Mouse (Mus musculus) limb, embryonic 14.5 days (tissue): Measurements from ENCODE around the gene Rpl10-ps3. TPM values are rescaled to one million over a fixed set of nuclear protein-coding genes. Genes with fewer than 3 reads are reported as not detected.

ENCODE experiments used
- ATAC-seq: fragments of 200-750 bp; cut with Nextera tagmentation; 2 replicates; pipeline ENCODE4 v1.8.0; 2017; ENCODE audit warnings: low read depth, moderate number of reproducible peaks, moderate TSS enrichment; ENCODE audit not compliant: low FRiP score
- DNase-seq: peaks from one replicate; pipeline ENCODE4 v3.0.0-alpha.2; 2015; ENCODE audit warnings: low spot score
- H3K27ac ChIP-seq: fragments of 300-500 bp; sonication (generic); replicated peaks from 2 replicates; pipeline ENCODE4 v1.5.1; 2014; ENCODE audit warnings: low read depth, mild to moderate bottlenecking, low read length, moderate library complexity, mixed read lengths
- H3K27me3 ChIP-seq: fragments of 300-500 bp; sonication (generic); 2 replicates; pipeline ENCODE4 v1.6.1; 2014; ENCODE audit warnings: low read length, mixed read lengths; ENCODE audit not compliant: control insufficient read depth, insufficient read depth
- H3K36me3 ChIP-seq: fragments of 300-500 bp; sonication (generic); 2 replicates; pipeline ENCODE4 v1.6.1; 2014; ENCODE audit warnings: mild to moderate bottlenecking, low read length, moderate library complexity, mixed read lengths; ENCODE audit not compliant: control insufficient read depth, insufficient read depth
- H3K4me1 ChIP-seq: fragments of 300-500 bp; sonication (generic); 2 replicates; pipeline ENCODE4 v1.6.1; 2014; ENCODE audit warnings: antibody characterized with exemption, low read length, mixed read lengths; ENCODE audit not compliant: control insufficient read depth, insufficient read depth
- H3K4me2 ChIP-seq: fragments of 300-500 bp; sonication (generic); replicated peaks from 2 replicates; pipeline ENCODE4 v1.6.1; 2014; ENCODE audit warnings: low read depth, mild to moderate bottlenecking, low read length, moderate library complexity; ENCODE audit not compliant: severe bottlenecking
- H3K4me3 ChIP-seq: fragments of 300-500 bp; sonication (generic); replicated peaks from 2 replicates; pipeline ENCODE4 v1.5.1; 2014; ENCODE audit warnings: low read length
- H3K9ac ChIP-seq: fragments of 300-500 bp; sonication (generic); 2 replicates; pipeline ENCODE4 v1.6.1; 2014; ENCODE audit warnings: mild to moderate bottlenecking, low read depth, low read length, moderate library complexity; ENCODE audit not compliant: severe bottlenecking
- H3K9me3 ChIP-seq: fragments of 300-500 bp; sonication (generic); 2 replicates; pipeline ENCODE4 v1.6.1; 2016; ENCODE audit warnings: low read length; ENCODE audit not compliant: control insufficient read depth
- POLR2A ChIP-seq: fragments of 200-500 bp; IDR thresholded peaks from 2 replicates; pipeline ENCODE4 v1.8.0; 2012; ENCODE audit warnings: inconsistent platforms, mild to moderate bottlenecking, moderate library complexity, borderline replicate concordance; ENCODE audit not compliant: insufficient read depth, insufficient read length; ENCODE audit errors: extremely low read depth
- WGBS: fragments of 180-500 bp; shearing (Covaris S2); extraction: QIAGEN DNeasy Blood & Tissue Kit; methylation state at CpG from one replicate; pipeline ENCODE4 v1.1.7; 2014; 5-methylcytosine and 5-hydroxymethylcytosine counted together
- polyA plus RNA-seq, 2 experiments: library from polyadenylated mRNA; depleted of rRNA in 1 of 2; stranded (reverse) in 1 of 2; unstranded in 1 of 2; fragments of >200 nt; fragmentation: Nextera tagmentation in 1 of 2; extraction: Ambion mirVana in 1 of 2; gene quantifications; 2 replicates each; pipeline versions ENCODE4 v1.2.1 to v1.2.3; 2012 to 2014

Gene Rpl10-ps3
- polyA plus RNA-seq (2012; rRNA removed) (93.4 and 99.3 TPM in 2 replicates), polyA plus RNA-seq (2014; fragmentation: Nextera tagmentation; extraction: Ambion mirVana) (349 and 385 TPM in 2 replicates)

DNA sequence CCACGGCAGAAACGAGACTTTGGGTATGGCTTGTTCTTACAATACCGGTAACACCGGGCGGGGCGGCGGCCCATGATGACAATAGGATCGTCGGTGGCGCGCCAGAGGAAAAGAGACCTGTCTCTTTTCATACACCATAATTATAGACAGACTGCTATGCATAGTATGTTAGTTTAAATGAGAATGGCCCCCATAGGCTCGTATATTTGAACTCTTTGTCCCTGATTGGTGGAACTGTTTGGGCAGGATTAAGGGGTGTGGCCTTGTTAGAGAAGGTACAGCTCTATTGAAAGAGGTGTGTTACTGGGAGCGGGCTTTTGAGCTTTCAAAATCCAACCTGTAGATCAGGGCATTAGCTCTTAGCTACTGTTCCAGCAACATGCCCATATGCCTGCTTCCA lies at the start of gene Rpl10-ps3:
Gene Rpl10-ps3 (minus strand): TSS at position 101 of the 400 bp plus-strand sequence.
- DNase-seq: no peak

DNA sequence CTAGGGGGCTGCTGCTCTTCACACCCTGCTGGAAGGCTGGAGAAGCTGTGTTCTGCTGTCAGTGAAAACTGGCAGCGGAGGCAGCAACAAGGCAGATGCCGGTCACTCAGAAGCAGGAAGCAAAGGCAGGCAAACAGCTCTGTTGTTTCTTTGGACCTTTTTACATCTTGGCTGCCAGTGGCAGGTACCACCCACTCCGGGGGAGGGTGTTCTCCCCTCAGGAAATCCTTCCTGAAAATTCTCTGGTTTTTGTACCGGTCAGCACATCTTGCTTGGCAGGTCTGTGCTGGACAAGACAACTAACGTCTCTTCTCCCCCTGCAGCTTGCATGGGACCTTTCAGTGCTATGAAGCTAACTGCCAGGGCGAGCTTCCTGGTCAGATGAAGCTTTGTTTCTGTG lies 30.8 kb upstream of the Rpl10-ps3 start:
- Histone ChIP-seq H3K4me1 (no peaks in the 10 kb centered on the region), H3K27ac (no peak overlapping the region), H3K27me3 (no peaks in the 10 kb centered on the region), H3K9ac (no peak overlapping the region), H3K9me3 (no peaks in the 10 kb centered on the region), H3K36me3 (no peaks in the 10 kb centered on the region), H3K4me2 (no peak overlapping the region), H3K4me3 (no peak overlapping the region)
- no peak for TF ChIP-seq POLR2A
- no peak for ATAC-seq
- WGBS: 65% methylated on average over 6 of the region's 6 CpGs
- DNase-seq: no peak

More for the DNA sequence above, at the start of gene Rpl10-ps3:
- no peak for TF ChIP-seq POLR2A
- ATAC-seq: no peak
- Histone ChIP-seq H3K4me3 (no peak within 1 kb of the TSS), H3K9ac (no peak within 1 kb of the TSS), H3K4me2 (no peak within 1 kb of the TSS), H3K27me3 (no peaks in the 10 kb centered on the region), H3K4me1 (no peaks in the 10 kb centered on the region), H3K36me3 (no peaks in the 10 kb centered on the region), H3K9me3 (no peaks in the 10 kb centered on the region), H3K27ac (no peak within 1 kb of the TSS)
- WGBS: 96% methylated on average over 7 of the region's 13 CpGs

- Histone ChIP-seq H3K4me2 (no peak overlapping the region), H3K27ac (no peak overlapping the region), H3K4me3 (no peak overlapping the region), H3K9ac (no peak overlapping the region), H3K9me3 (no peaks in the 10 kb centered on the region), H3K4me1 (no peaks in the 10 kb centered on the region), H3K36me3 (no peaks in the 10 kb centered on the region), H3K27me3 (no peaks in the 10 kb centered on the region)
- ATAC-seq (no peak), DNase-seq (no peak)
- whole genome bisulfite sequencing: 84% methylated on average over 5 of the region's 5 CpGs
- no peak for TF ChIP-seq POLR2A
These were observed 29.9 kb upstream of the Rpl10-ps3 start for GRCm38 (mm10) chr9:50374666-50375065.

- no peak for TF ChIP-seq POLR2A
- H3K4me3 ChIP-seq: no peak overlapping the region
- DNase-seq (peak; percentile 9), ATAC-seq (no peak)
- H3K27ac ChIP-seq: no peak overlapping the region
- H3K4me1 ChIP-seq: peaks cover 16% of the 10 kb centered on the region; the same call in 1 of the 2 replicates
- no peak overlapping the region for H3K4me2 ChIP-seq
- WGBS: 56% methylated on average over 8 of the region's 8 CpGs
- no peak overlapping the region for H3K9ac ChIP-seq
- no peaks in the 10 kb centered on the region for H3K36me3 ChIP-seq
- no peaks in the 10 kb centered on the region for H3K27me3 ChIP-seq
- H3K9me3 ChIP-seq: no peaks in the 10 kb centered on the region
These were observed 24.0 kb upstream of the Rpl10-ps3 start for GRCm38 (mm10) chr9:50368551-50369297.

GRCm38 (mm10) chr9:50365059-50365780 lies 20.5 kb upstream of the Rpl10-ps3 start:
- no peak overlapping the region for H3K9ac ChIP-seq
- peaks cover 24% of the 10 kb centered on the region for H3K4me1 ChIP-seq
- no peak for TF ChIP-seq POLR2A
- ATAC-seq: no peak
- H3K36me3 ChIP-seq: no peaks in the 10 kb centered on the region
- H3K27ac ChIP-seq: no peak overlapping the region
- no peaks in the 10 kb centered on the region for H3K9me3 ChIP-seq
- WGBS: 26% methylated on average over 11 of the region's 11 CpGs
- H3K27me3 ChIP-seq: no peaks in the 10 kb centered on the region
- no peak overlapping the region for H3K4me3 ChIP-seq
- H3K4me2 ChIP-seq: no peak overlapping the region
- peak; percentile 57 for DNase-seq
